Mouse (Mus musculus) lung, postnatal 4 days (tissue): ENCODE measurements at regions not wholly inside any gene's neighbourhood (a gene's known extent, or its start where the extent isn't known, plus 50 kb on each side); places are given as distances from the start of the nearest gene placed in this dataset.
"Not testable (repeated sequence)": the region's sequence is repeated elsewhere in the genome, so short reads cannot be mapped to it uniquely, and the experiment has no call there.

Source experiments
- DNase-seq, 2 experiments: peaks; one replicate each; pipeline ENCODE4 v3.0.0; 2021

- DNase-seq, result no peak
Observed at GRCm38 (mm10) chr4:21464456-21464855, 221.3 kb downstream of the Prdm13 start.

DNA sequence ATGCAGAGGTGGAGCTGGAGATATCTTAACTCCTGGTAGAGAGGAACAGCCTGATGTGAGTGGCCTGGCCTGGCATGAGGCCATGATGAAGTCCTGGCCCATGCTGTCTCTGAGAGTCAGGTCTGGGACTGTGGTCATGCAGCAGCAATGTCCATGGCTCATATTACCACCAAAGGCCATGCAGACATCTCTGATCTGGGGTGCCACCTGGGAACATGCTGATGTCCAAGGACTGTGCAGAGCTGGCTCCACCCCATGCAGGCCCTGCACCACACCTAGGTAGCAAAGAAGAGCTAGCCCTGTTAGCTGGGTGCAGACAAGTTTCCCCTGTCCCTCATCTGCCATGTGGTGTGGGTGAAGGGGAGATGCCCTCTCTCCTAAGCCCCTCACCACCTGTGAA is 244.5 kb downstream of the Prdm13 start:
- no peak for DNase-seq

- DNase-seq, result no peak
Observed at GRCm38 (mm10) chr4:21436710-21437109, 249.1 kb downstream of the Prdm13 start.

- DNase-seq, result no peak
Observed at GRCm38 (mm10) chr4:21407850-21408249, 277.9 kb downstream of the Prdm13 start.

GRCm38 (mm10) chr4:21369314-21369713 is 316.4 kb downstream of the Prdm13 start:
- DNase-seq, result no peak

DNA sequence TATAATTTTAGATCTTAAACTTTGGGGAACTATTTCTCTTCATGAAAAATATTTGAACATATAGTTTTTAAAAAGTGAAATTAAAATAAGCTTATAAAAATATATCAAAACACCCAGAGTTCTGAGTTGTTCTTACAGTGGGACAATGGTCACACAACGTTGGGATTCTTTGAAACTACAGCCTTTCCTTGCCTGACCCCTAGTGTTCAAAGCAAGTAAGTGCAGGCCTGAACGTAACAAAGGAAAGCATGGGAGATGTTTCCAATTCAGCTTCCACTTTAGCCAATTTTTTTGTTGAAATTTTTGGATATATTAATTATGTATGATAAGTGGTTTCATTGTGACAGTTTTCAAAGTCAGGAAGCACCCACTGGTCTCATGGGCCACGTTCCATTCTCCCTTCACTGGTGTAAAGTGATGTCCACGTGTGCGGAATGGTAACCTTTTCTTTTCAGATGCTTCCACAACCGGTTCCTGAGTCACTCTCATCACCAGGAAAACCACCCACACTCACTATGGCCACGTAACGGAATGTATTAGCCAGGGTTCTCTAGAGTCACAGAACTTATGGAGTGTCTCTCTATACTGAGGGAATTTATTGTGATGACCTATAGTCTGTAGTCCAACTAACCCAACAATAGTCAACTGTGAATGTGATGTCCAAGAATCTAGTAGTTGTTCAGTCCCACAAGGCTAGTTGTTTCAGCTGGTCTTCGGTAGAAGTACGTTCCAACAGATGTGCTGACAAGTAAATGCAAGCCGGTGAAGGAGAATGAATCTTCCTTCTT is 317.3 kb downstream of the Prdm13 start:
- no peak for DNase-seq

DNA sequence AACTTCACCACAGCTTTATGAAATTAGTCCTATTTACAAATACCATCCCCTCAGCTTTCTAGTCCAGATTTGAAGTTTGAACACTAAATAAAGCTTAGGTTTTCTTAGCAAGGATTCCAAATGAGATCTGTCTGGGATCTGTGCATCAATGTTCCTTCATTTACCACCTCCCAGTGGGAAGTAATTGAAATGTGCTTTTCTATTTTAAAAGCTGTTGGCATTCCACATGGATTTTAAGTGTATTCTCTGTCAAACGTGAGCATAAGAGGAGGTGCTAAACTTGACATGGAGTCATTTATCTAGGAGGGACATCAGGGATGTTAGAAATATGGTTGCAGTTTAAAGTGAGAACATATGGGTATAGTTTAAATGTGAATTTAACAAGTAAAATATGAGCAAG is 364.0 kb downstream of the Prdm13 start:
- no peak for DNase-seq

- DNase-seq, result not testable (repeated sequence)
Observed at GRCm38 (mm10) chr4:21309239-21309638, 376.5 kb downstream of the Prdm13 start.

DNA sequence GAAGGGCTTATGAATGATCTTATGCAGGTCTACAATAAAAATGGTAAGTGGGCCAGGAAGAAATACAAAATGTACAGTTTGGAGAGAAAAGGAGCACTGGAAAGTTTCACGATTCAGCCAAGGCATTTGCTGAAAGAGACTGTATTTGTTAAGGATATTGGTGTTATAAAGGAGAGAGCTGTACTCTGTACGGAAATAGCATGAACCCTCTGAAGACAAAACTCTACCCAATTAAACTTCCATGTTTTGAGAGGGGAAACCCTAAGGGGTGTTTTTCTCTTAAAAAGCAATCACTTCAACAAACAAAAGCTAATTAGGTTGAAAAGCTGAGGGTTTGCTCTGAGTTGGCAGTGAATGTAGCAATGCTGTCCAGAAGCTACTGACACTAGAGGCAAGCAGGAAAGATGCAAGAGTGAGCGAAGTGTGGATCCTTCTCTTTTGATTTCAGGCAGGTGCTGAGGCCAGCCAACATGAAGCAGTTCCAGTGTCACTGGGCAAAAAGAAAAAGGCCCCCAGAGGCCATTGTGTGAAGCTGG is 378.2 kb downstream of the Prdm13 start:
- DNase-seq, result no peak

DNA sequence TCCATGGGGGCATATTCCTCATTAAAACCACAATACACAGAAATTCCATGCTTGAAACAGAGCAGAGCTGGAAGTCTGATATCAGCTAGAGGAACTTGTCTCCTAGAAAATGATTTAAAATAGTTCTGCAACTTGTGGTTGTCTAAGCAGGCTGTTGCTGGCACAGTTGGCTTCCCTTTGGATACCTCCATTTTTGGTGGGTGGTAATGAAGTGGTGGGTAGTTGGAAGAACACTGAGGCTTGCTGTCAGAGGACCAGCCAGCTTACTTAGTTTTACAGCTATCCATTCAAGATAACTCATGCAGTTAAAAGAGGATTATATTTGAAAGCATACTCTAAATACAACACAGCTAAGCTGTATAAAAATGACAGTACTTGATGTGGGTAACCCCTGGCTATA is 385.6 kb downstream of the Prdm13 start:
- no peak for DNase-seq

GRCm38 (mm10) chr4:21267302-21267701 is 418.5 kb downstream of the Prdm13 start:
- no peak for DNase-seq

DNA sequence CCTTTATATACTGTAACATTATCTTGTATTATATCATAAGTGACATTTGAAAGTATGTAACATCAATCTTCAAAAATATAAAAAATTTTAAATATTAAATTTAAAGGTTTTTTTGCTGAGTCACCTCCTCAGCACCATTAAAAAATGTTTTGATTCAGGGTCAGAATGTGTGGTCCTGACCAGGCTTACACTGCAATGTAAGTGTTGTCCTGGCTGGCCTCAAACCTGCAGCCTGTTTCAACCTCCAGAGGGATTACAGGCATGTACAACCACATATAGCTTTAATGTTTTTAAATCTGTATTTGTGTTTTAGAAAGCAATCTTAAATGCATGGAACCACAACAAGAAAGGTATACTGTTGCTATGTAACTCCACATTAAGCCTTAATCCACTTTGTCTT is 418.9 kb downstream of the Prdm13 start:
- DNase-seq, result no peak

DNA sequence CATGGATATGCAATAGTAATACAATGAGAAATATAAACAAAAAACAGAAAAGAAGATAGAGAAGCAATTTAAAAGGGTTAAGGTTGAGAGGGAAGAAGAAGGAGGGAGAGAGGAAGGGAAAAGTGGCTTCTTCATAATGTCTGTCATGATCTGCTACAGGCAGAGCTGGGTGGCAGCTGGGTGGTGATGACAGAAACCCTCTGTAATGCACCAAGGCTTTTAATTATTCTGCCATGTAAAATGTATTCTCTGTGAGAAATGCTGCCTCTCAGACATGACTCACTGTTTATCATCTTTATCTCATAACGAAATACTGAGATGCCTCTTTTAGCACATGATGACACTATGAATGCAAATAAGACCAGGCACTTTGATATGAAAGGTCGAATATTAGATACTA is 435.4 kb downstream of the Prdm13 start:
- no peak for DNase-seq

DNA sequence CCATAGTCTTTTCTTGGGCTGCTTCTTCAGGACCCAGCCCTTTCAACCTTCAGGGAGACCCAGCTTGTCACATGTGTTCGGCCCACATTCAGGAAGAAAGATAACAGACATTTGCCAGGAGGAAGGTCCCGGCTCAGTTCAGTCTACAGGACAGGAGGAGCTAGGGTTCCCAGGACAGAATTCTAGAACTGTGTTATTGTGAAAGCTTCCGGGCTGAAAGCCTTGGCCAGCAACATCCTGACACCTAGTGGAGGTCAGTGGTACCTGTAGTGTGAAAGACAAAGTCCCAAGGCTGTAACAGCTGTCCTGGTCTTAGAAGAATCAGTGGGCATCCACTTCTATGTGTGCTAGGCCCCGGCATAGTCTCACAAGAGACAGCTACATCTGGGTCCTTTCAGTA is 463.1 kb downstream of the Prdm13 start:
- DNase-seq, result peak; percentile 23 to 28

- no peak for DNase-seq
Observed at GRCm38 (mm10) chr4:21207617-21208016, 478.1 kb downstream of the Prdm13 start.

- DNase-seq, result no peak
Observed at GRCm38 (mm10) chr4:21195620-21196019, 490.1 kb downstream of the Prdm13 start.

GRCm38 (mm10) chr4:21173789-21174188 is 512.0 kb downstream of the Prdm13 start:
- no peak for DNase-seq

GRCm38 (mm10) chr4:21173019-21173418 is 512.7 kb downstream of the Prdm13 start:
- DNase-seq, result no peak

GRCm38 (mm10) chr4:21170734-21171133 is 515.0 kb downstream of the Prdm13 start:
- DNase-seq, result no peak

GRCm38 (mm10) chr4:21162124-21162523 is 523.6 kb downstream of the Prdm13 start:
- DNase-seq, result no peak

- no peak for DNase-seq
Observed at GRCm38 (mm10) chr4:21125892-21126291, 559.9 kb downstream of the Prdm13 start.

DNA sequence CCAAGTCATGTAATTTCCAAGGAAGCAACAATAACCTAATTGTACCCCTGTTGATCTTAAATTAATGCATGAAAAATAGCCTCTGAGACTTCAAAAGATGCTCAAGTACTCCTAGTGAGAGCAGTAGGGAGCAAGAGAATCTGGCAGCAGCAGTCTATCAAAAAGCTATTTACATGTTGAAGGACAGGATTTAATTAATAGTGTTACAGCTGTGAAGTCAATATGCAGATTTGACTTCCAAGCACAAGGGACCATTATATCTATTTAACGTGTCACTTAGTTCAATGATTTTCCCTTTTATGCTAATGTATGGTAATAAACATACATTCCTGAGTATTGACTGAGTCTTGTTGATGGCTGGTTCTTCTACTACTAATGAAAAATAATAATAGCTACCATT is 590.0 kb downstream of the Prdm13 start:
- no peak for DNase-seq

DNA sequence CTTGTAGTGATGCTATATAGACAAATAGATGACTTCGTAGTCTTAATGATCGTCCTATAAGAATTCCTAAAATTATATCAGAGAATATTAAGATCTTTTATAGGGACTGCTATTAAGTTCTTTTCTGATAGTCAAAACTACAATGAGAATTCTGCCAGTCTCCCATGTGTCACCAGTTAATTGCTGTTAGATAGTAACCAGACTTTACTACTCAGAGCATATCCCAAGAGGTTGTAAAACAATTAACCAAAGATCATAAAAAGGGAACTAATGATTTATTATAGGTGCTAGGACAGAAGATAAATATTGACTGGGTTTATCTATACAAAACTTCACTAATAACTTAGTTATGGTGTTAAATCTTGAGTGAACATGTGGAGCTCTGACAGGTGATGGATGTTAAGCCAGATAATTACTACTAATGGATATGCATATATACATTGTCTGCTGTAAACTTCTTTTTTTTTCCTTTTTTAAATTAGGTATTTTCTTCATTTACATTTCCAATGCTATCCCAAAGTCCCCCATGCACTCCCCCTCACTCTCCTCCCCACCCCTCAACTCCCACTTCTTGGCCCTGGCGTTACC is 615.5 kb downstream of the Prdm13 start:
- DNase-seq, result no peak
